Mouse (Mus musculus) midbrain, embryonic 11.5 days (tissue): ENCODE data around the gene Wipf2. TPM values are rescaled to one million over a fixed set of nuclear protein-coding genes. Genes with fewer than 3 reads are reported as not detected.
"Not testable (repeated sequence)": the region's sequence is repeated elsewhere in the genome, so short reads cannot be mapped to it uniquely, and the experiment has no call there.

Experiments used
- ATAC-seq: fragments of 200-750 bp; cut with Nextera tagmentation; 2 replicates; pipeline ENCODE4 v1.8.0; 2017; ENCODE audit warnings: moderate TSS enrichment, moderate library complexity; ENCODE audit not compliant: low FRiP score
- DNase-seq: peaks from one replicate; pipeline ENCODE4 v3.0.0; 2015; ENCODE audit warnings: low spot score; ENCODE audit errors: missing footprints
- H3K27ac ChIP-seq: fragments of 300-500 bp; sonication (generic); 2 replicates; pipeline ENCODE4 v1.5.1; 2014; ENCODE audit warnings: low read depth, low read length
- H3K27me3 ChIP-seq: fragments of 300-500 bp; sonication (generic); 2 replicates; pipeline ENCODE4 v1.6.1; 2014; ENCODE audit warnings: mild to moderate bottlenecking, low read length, moderate library complexity, mixed read lengths; ENCODE audit not compliant: control insufficient read depth, insufficient read depth
- H3K36me3 ChIP-seq: fragments of 300-500 bp; sonication (generic); 2 replicates; pipeline ENCODE4 v1.6.1; 2014; ENCODE audit warnings: mild to moderate bottlenecking, low read length, moderate library complexity, mixed read lengths; ENCODE audit not compliant: control insufficient read depth, insufficient read depth
- H3K4me1 ChIP-seq: fragments of 300-500 bp; sonication (generic); 2 replicates; pipeline ENCODE4 v1.6.1; 2014; ENCODE audit warnings: low read length; ENCODE audit not compliant: control insufficient read depth, insufficient read depth
- H3K4me2 ChIP-seq: fragments of 300-500 bp; sonication (generic); 2 replicates; pipeline ENCODE4 v1.6.1; 2014; ENCODE audit warnings: mild to moderate bottlenecking, moderate library complexity
- H3K4me3 ChIP-seq: fragments of 300-500 bp; sonication (generic); 2 replicates; pipeline ENCODE4 v1.5.1; 2014; ENCODE audit warnings: low read depth, low read length
- H3K9ac ChIP-seq: fragments of 300-500 bp; sonication (generic); 2 replicates; pipeline ENCODE4 v1.6.1; 2014; ENCODE audit warnings: low read length
- H3K9me3 ChIP-seq: fragments of 300-500 bp; sonication (generic); 2 replicates; pipeline ENCODE4 v1.6.1; 2016; ENCODE audit warnings: low read length; ENCODE audit not compliant: control insufficient read depth
- WGBS: fragments of 180-500 bp; shearing (Covaris S2); extraction: QIAGEN DNeasy Blood & Tissue Kit; methylation state at CpG from one replicate; pipeline ENCODE4 v1.1.7; 2014; 5-methylcytosine and 5-hydroxymethylcytosine counted together
- polyA plus RNA-seq: library from polyadenylated mRNA; unstranded; fragments of >200 nt; fragmentation: Nextera tagmentation; extraction: Ambion mirVana; gene quantifications from 2 replicates; pipeline ENCODE4 v1.2.1, GENCODE M21; 2014

Wipf2 gene
- polyA plus RNA-seq, 1 experiment from 2014 or later, result 4.4 TPM

DNA sequence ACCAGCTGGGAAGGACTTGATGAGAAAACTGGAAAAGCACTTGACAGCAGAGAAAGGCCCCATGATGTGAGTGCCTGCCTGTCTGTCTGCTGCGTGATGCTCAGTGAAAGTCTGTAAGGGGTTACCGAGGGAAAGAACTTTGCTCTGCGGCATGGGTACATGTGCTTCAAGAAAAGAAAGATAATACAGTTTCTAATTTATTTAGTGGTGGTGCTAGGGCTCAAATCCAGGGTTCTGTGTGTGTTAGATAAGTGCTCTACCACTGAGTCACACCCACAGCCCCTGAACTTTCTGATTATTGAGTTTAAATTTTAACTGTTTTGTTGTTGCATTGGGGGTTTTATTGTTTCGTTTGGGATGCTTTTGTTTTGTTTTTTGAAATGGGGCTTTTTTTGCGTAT lies 48.1 kb downstream of the Wipf2 start:
- peaks cover 21% of the 10 kb centered on the region for H3K4me1 ChIP-seq
- peaks cover 20% of the 10 kb centered on the region for H3K36me3 ChIP-seq
- no peaks in the 10 kb centered on the region for H3K9me3 ChIP-seq
- H3K27ac ChIP-seq, result no peak overlapping the region
- no peak for DNase-seq
- no peak overlapping the region for H3K9ac ChIP-seq
- H3K27me3 ChIP-seq, result no peaks in the 10 kb centered on the region
- ATAC-seq, result no peak
- WGBS, result 89% methylated on average over 5 of the region's 5 CpGs
- no peak overlapping the region for H3K4me3 ChIP-seq
- no peak overlapping the region for H3K4me2 ChIP-seq

DNA sequence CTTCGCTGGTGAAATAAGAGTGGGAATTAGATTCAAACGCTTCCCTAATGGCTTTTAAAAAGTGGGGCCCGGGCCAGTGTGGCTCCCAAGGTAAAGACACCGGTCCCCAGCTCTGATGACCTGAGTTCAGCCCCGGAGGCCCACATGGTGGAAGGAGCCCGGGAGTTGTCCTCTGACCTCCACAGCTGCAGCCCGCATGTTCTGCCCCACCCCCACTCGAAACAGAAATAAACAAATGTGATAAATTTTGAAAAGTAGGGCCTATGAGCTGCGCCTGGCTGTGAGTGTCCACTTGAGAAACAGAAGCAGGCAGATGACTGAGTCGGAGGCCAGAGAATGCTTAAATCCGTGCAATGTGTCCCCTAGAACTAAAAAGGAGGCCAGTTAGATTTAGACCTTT lies 50.8 kb downstream of the Wipf2 start:
- Histone ChIP-seq H3K4me2 (no peak overlapping the region), H3K36me3 (peaks cover 20% of the 10 kb centered on the region), H3K9me3 (no peaks in the 10 kb centered on the region), H3K27ac (no peak overlapping the region), H3K27me3 (no peaks in the 10 kb centered on the region), H3K4me1 (peaks cover 4% of the 10 kb centered on the region), H3K4me3 (no peak overlapping the region), H3K9ac (no peak overlapping the region)
- 85% methylated on average over 11 of the region's 11 CpGs for WGBS
- DNase-seq (no peak), ATAC-seq (no peak)

DNA sequence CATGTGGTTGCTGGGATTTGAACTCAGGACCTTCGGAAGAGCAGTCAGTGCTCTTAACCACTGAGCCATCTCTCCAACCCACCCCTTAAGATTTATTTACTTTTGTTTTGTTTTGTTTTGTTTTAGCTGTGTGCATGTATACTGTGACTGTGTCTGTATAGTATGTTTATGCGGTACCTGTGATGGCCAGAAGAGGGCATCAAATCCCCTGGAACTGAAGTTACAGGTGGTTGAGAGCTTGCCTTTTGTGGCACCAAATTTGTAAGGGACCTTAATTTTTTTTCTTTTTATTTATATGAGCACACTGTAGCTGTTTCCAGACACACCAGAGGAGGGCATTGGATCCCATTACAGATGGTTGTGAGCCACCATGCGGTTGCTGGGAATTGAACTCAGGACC lies 52.9 kb downstream of the Wipf2 start:
- 95% methylated on average over 3 of the region's 3 CpGs for whole genome bisulfite sequencing
- H3K27me3 ChIP-seq, H3K4me2 ChIP-seq, DNase-seq, H3K4me3 ChIP-seq, H3K9me3 ChIP-seq, H3K27ac ChIP-seq, ATAC-seq, H3K9ac ChIP-seq, H3K4me1 ChIP-seq: not testable (repeated sequence)
- peaks cover 19% of the 10 kb centered on the region; the same call in 1 of the 2 replicates for H3K36me3 ChIP-seq

DNA sequence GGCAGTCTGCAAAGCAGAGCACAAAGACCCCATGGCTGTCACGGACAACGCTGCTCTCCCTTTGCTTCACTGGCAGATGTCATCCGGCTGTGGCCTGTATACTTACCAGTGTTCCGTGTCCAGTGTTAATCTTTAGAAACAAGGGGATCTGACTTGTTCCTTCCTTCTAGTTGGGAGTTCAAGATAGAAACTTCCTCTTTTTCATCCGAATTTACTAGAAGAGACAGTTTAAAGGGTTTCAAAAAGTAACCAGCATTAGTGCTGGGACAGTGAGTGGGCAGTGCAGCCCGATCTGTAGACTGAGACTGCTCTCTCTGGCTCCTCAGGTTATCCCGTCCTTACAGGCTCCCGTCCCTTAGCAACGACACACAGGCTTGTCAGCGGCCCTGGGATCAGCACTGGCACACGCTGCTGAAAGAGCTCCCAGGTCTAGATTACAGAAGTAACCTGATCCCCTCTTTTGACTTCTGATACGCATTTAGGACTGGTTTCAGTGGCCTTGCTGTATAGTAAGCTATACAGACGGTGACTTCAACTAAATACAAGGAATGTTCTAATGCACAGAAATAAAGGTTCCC lies 54.1 kb downstream of the Wipf2 start:
- H3K27me3 ChIP-seq, result no peaks in the 10 kb centered on the region
- ATAC-seq (no peak), DNase-seq (peak; percentile 79)
- H3K36me3 ChIP-seq, result peaks cover 14% of the 10 kb centered on the region; the same call in 1 of the 2 replicates
- H3K4me1 ChIP-seq, result no peaks in the 10 kb centered on the region
- H3K27ac ChIP-seq, result no peak overlapping the region
- no peak overlapping the region for H3K4me3 ChIP-seq
- H3K4me2 ChIP-seq, result no peak overlapping the region
- no peak overlapping the region for H3K9ac ChIP-seq
- WGBS, result 85% methylated on average over 13 of the region's 13 CpGs
- no peaks in the 10 kb centered on the region for H3K9me3 ChIP-seq

DNA sequence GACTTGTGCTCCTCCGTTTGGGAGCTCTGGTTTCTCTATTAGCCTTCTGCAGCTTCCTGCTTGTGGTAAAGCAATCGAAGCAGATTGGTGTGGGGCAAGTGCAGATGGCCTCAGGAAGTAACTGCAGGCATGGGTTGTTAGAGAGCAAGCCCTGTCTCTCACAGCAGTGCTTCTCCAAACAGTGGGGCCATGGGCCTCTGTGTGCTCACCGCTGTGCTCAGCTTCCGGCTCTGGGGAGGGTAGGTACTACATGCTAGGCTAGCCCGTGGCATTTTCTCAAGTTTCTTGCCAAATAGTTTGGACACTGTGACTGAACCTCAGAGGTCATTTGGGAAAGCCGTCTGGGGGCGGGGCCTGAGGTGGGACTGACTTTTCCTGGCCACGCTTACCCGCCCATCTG lies 54.8 kb downstream of the Wipf2 start:
- Histone ChIP-seq H3K4me2 (no peak overlapping the region), H3K27ac (no peak overlapping the region), H3K4me3 (no peak overlapping the region), H3K9me3 (no peaks in the 10 kb centered on the region), H3K9ac (no peak overlapping the region), H3K4me1 (no peaks in the 10 kb centered on the region), H3K36me3 (peaks cover 10% of the 10 kb centered on the region; the same call in 1 of the 2 replicates), H3K27me3 (no peaks in the 10 kb centered on the region)
- 83% methylated on average over 9 of the region's 9 CpGs for WGBS
- peak; percentile 81 for DNase-seq
- no peak for ATAC-seq

DNA sequence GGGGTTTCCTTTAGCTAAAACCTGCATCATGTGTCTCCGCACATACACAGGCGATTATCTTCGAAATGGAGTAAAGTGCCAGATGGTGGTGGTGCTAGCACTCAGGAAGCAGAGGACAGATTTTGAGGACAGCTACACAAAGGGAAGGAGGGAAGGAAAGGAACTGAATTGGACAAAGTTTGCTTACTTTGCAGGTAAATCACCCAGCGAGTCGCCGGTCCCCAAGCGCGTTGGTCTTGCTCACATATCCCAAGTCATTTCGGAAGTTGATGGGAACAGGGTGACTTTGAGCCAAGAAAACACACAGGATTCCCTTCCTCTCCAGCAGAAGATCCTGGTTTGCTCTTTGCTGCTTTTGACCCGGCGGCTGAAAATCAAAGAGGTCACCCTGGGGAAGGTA lies 55.6 kb downstream of the Wipf2 start:
- DNase-seq (no peak), ATAC-seq (no peak)
- Histone ChIP-seq H3K27me3 (no peaks in the 10 kb centered on the region), H3K4me2 (no peak overlapping the region), H3K9me3 (no peaks in the 10 kb centered on the region), H3K4me3 (no peak overlapping the region), H3K36me3 (peaks cover 6% of the 10 kb centered on the region; the same call in 1 of the 2 replicates), H3K27ac (no peak overlapping the region), H3K4me1 (no peaks in the 10 kb centered on the region), H3K9ac (no peak overlapping the region)
- 95% methylated on average over 11 of the region's 11 CpGs for WGBS

DNA sequence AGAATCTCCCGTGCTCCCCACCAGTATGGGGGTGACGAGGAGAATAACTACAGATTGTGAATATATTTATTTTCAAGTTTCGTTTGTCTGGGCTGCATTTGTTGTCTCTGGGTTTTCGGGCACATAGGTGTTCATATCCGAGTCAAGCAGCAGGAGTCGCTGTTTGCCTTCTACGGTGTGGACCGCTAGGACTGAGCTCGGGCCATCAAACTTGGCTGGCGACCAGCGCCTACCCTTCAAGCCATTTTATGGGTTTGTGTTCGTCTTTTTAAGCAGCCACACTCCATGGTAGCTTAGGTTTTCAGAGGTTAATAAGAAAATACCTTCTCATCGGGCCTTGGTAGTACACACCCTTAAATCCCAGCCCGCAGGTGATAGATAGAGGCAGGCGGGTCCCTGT lies 58.4 kb downstream of the Wipf2 start:
- not testable (repeated sequence) for H3K4me2 ChIP-seq, H3K27ac ChIP-seq, H3K9me3 ChIP-seq, H3K4me3 ChIP-seq, H3K27me3 ChIP-seq, ATAC-seq, H3K9ac ChIP-seq, H3K36me3 ChIP-seq
- 66% methylated on average over 15 of the region's 15 CpGs for WGBS
- peaks cover 23% of the 10 kb centered on the region for H3K4me1 ChIP-seq
- DNase-seq, result peak; percentile 91

DNA sequence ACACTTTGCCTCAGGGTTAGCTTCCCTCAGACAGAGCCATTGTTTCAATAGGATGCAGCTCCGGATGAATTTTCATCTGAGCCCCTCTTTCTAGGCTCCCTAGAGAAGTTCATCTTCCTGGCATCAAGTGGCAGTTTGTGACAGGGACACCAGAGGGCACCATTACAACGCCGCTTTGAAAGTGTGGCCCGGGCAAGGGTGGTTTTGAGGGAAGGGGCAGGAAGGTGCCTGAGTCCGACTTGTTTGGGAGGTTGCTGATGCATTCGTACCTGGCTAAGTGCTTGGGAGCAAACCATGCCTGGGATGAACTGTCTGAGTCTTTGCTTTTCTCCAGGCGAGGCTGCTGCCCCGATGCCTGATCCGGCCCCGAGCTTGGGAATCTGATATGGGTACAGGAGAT lies 58.9 kb downstream of the Wipf2 start:
- WGBS, result 59% methylated on average over 10 of the region's 10 CpGs
- not testable (repeated sequence) for H3K36me3 ChIP-seq

DNA sequence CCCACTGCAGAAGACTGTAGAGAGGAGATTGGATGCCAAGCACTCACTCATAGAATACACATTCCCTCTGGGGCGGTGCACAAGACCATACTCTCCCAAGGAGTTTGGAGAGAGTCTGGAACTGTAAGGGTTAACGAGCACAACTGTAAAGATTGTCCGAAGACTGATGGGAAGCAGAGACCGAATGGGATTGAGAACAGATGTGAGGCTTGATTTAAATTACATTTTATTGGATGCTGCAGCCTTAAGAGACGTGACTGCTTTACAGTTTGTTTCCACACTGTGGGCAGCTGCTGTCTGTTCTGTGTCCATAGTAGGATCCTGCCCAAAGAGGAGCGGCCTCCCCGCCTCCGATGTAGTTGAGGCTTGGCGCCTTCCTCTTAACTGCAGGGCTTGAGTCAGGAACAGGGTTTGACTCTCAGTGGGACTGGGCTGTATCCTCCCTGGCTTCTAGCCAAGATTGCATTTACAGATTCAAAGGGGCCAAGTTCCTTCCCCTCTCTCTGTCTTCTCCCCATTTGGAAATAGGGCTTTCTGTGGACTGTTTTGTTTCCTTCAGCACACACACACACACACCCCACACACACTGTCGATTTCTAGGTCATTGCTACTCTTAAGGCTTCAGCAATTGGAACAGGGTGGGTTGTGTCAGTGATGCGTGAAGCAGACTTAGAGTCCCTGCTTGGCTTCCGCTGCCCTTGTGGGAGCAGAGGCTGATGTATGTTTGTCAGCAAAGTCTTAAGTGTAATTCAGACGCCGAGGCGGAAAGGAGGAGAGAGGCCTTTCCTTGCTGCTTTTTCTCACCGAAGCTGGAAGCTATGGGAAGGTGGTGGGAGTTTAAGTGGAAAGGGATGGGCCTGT lies 59.6 kb downstream of the Wipf2 start:
- not testable (repeated sequence) for H3K27me3 ChIP-seq, H3K9me3 ChIP-seq, H3K36me3 ChIP-seq, H3K4me3 ChIP-seq, ATAC-seq, H3K27ac ChIP-seq, H3K4me2 ChIP-seq, H3K9ac ChIP-seq
- WGBS, result 78% methylated on average over 16 of the region's 16 CpGs
- DNase-seq, result peak; percentile 75
- H3K4me1 ChIP-seq, result peaks cover 29% of the 10 kb centered on the region

More for the DNA sequence above, 58.9 kb downstream of the Wipf2 start:
- peak; percentile 94 for DNase-seq
- H3K27me3 ChIP-seq, ATAC-seq, H3K4me3 ChIP-seq, H3K9me3 ChIP-seq, H3K4me2 ChIP-seq, H3K9ac ChIP-seq, H3K27ac ChIP-seq: not testable (repeated sequence)
- peaks cover 23% of the 10 kb centered on the region for H3K4me1 ChIP-seq
